Mouse (Mus musculus) embryonic facial prominence, embryonic 15.5 days (tissue): ENCODE results near the gene Ubl4b. TPM values are rescaled to one million over a fixed set of nuclear protein-coding genes. Genes with fewer than 3 reads are reported as not detected.

Experiments
- ATAC-seq: fragments of 200-750 bp; cut with Nextera tagmentation; 2 replicates; pipeline ENCODE4 v1.8.0; 2017; ENCODE audit warnings: low read depth, moderate TSS enrichment; ENCODE audit not compliant: insufficient number of reproducible peaks, low FRiP score, low TSS enrichment
- H3K27ac ChIP-seq: fragments of 300-500 bp; sonication (generic); replicated peaks from 2 replicates; pipeline ENCODE4 v1.5.1; 2015; ENCODE audit warnings: mild to moderate bottlenecking, inconsistent platforms
- H3K27me3 ChIP-seq: fragments of 300-500 bp; sonication (generic); 2 replicates; pipeline ENCODE4 v1.6.1; 2015; ENCODE audit warnings: inconsistent platforms
- H3K36me3 ChIP-seq: fragments of 300-500 bp; sonication (generic); 2 replicates; pipeline ENCODE4 v1.6.1; 2015; ENCODE audit warnings: mild to moderate bottlenecking, inconsistent platforms
- H3K4me1 ChIP-seq: fragments of 300-500 bp; sonication (generic); 2 replicates; pipeline ENCODE4 v1.6.1; 2015; ENCODE audit warnings: inconsistent platforms
- H3K4me2 ChIP-seq: fragments of 300-500 bp; sonication (generic); replicated peaks from 2 replicates; pipeline ENCODE4 v1.6.1; 2015; ENCODE audit warnings: mild to moderate bottlenecking, inconsistent platforms
- H3K4me3 ChIP-seq: fragments of 300-500 bp; sonication (generic); replicated peaks from 2 replicates; pipeline ENCODE4 v1.5.1; 2015; ENCODE audit warnings: mild to moderate bottlenecking, inconsistent platforms
- H3K9ac ChIP-seq: fragments of 300-500 bp; sonication (generic); 2 replicates; pipeline ENCODE4 v1.6.1; 2015; ENCODE audit warnings: inconsistent platforms
- H3K9me3 ChIP-seq: fragments of 300-500 bp; sonication (generic); replicated peaks from 2 replicates; pipeline ENCODE4 v1.6.1; 2016; ENCODE audit warnings: inconsistent platforms
- WGBS: fragments of 180-500 bp; shearing (Covaris S2); methylation state at CpG from one replicate; pipeline ENCODE4 v1.1.7; 2015; 5-methylcytosine and 5-hydroxymethylcytosine counted together
- polyA plus RNA-seq: library from polyadenylated mRNA; unstranded; fragments of >200 nt; fragmentation: Nextera tagmentation; extraction: Ambion mirVana; gene quantifications from 2 replicates; pipeline ENCODE4 v1.2.1, GENCODE M21; 2015

The Ubl4b gene
- polyA plus RNA-seq, 1 experiment from 2014 or later = not detected

DNA sequence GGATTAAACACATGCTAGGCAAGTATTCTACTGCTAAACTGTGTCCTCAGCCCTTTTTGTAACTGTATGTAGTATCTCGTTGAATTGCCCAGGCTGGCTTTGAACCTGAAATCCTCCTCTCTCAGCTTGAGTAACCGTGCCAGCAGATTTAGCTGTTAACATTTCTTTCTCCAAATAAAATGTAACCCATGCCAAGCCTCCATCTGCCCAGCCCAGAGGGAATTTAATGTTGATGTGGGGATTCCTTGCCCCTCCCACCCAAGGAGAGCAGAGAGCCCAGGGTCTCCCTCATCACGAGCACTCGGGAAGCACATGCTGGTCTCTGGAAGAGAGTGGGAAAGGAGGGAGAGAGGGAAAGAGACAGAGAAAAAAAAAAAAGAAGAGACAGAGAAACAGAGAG lies 12.3 kb downstream of the Ubl4b start:
- no peaks in the 10 kb centered on the region for H3K27me3 ChIP-seq
- peaks cover 4% of the 10 kb centered on the region; the same call in 1 of the 2 replicates for H3K4me1 ChIP-seq
- no peak for ATAC-seq
- WGBS = 50% methylated on average over 4 of the region's 4 CpGs
- H3K36me3 ChIP-seq = no peaks in the 10 kb centered on the region
- no peak overlapping the region for H3K27ac ChIP-seq
- no peaks in the 10 kb centered on the region for H3K9me3 ChIP-seq
- H3K4me2 ChIP-seq = no peak overlapping the region
- H3K9ac ChIP-seq = no peak overlapping the region
- no peak overlapping the region for H3K4me3 ChIP-seq

DNA sequence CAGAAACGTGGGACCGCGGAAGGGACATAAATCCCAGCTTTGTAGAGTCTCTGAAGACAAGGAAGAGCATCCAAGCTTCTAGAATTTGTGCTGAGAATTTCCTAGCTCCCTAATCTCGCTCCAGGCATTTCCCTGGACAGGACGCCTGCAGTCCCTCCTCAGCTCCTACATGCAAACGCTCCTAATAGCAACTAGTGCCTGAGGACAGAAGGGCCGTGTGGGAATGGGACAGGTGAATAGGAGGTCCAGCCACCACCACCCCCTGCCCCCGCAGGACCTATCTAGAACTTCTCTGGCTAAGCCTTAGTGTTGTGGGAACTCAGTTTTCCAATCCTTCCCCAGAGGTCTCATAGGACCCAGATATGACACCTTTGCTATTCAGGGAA lies 17.4 kb downstream of the Ubl4b start:
- Histone ChIP-seq H3K27ac (no peak overlapping the region), H3K4me2 (peak overlapping the region; percentile 57)
- WGBS = 12% methylated on average over 8 of the region's 8 CpGs

DNA sequence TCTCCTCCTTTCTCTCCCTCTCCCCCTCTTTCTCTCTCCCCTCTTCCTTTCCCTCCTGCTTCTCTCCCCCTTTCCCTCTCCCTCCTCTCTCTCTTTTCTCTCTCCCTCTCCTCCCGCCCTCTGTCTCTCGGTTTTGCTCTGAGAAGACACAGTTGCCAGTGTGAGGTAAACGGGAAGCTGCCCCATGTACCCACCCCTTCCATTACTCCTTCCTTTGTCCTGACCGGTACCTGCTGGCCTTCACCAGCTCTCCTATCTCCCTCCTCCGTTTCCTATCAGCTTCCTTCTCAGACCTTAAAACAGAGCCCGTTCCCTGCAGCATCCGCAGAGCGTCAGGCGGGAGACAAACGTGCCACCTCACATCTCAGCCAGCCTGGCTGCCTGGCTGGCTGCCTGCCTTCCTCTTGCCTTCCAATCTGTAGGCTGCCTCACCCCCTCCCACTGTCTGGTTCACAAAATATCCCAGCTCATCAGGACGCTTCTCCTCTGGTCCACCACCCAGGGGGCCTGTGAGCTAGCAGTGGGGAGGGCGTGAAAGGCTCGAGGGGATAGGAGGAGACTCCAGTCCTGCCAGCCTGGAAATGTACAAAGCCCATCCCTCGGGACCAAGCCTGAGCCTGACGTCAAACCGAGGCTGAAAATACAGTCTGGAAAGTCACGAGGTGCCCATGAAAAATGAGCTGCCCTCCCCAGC lies 17.9 kb downstream of the Ubl4b start:
- H3K27ac ChIP-seq = no peak overlapping the region
- H3K4me3 ChIP-seq = peak overlapping the region; percentile 29
- no peaks in the 10 kb centered on the region for H3K9me3 ChIP-seq
- 4% methylated on average over 17 of the region's 17 CpGs for WGBS
- H3K4me1 ChIP-seq = peaks cover 9% of the 10 kb centered on the region
- H3K27me3 ChIP-seq = no peaks in the 10 kb centered on the region
- no peak overlapping the region for H3K9ac ChIP-seq
- H3K4me2 ChIP-seq = peak overlapping the region; percentile 57
- ATAC-seq = peak; percentile 76
- H3K36me3 ChIP-seq = no peaks in the 10 kb centered on the region

More for the DNA sequence above, 17.4 kb downstream of the Ubl4b start:
- H3K36me3 ChIP-seq = no peaks in the 10 kb centered on the region
- H3K9ac ChIP-seq = no peak overlapping the region
- peak overlapping the region; percentile 29; the same call in 1 of the 2 replicates for H3K4me3 ChIP-seq
- H3K27me3 ChIP-seq = no peaks in the 10 kb centered on the region
- H3K4me1 ChIP-seq = peaks cover 9% of the 10 kb centered on the region
- H3K9me3 ChIP-seq = no peaks in the 10 kb centered on the region
- ATAC-seq = no peak

DNA sequence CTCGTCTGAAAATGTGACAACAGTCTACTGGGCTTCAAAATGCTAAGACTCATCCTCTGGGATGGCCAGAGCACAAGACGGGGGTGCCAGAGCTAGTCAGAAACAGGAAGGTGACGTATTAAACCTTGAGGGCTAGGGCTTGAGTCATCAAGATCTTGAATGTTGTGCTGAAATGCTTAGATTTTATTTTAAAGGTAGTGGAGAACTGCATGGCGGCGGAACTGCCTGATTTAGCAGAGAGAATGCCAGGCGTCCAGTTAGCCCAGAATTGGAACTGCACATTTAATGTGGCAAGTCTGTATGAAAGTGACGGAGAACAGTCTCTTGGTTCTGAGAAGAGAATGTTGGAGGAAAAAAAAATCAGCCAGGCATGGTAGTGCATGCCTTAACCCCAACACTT lies 19.9 kb downstream of the Ubl4b start:
- H3K4me3 ChIP-seq = no peak overlapping the region
- no peak overlapping the region for H3K9ac ChIP-seq
- H3K27me3 ChIP-seq = no peaks in the 10 kb centered on the region
- 85% methylated on average over 7 of the region's 7 CpGs for WGBS
- no peak overlapping the region for H3K4me2 ChIP-seq
- H3K4me1 ChIP-seq = peaks cover 9% of the 10 kb centered on the region
- H3K27ac ChIP-seq = no peak overlapping the region
- H3K9me3 ChIP-seq = no peaks in the 10 kb centered on the region
- no peak for ATAC-seq
- no peaks in the 10 kb centered on the region for H3K36me3 ChIP-seq

DNA sequence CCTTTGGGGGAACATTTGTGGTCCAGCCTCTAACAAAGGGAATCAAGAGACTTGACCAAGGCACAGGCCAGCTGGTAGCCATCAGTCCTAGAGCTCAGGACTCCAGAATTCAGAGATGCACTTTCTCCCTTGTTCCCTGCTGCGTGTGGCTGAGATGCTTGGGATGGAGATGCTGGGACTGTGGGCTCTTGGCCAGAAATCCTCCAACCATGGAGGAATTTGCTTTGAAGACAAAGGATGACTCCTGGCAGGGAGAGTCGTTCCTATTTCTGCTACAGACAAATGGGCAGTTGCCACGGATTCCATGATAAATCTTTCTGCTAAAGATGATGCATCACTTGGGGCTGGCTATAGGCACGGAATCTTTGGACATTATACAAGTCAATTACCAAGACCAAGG lies 21.3 kb downstream of the Ubl4b start:
- no peak for ATAC-seq
- Histone ChIP-seq H3K4me2 (no peak overlapping the region), H3K36me3 (no peaks in the 10 kb centered on the region), H3K9ac (no peak overlapping the region), H3K4me1 (peaks cover 12% of the 10 kb centered on the region), H3K4me3 (no peak overlapping the region), H3K9me3 (no peaks in the 10 kb centered on the region), H3K27ac (no peak overlapping the region), H3K27me3 (no peaks in the 10 kb centered on the region)
- 68% methylated on average over 4 of the region's 4 CpGs for WGBS

DNA sequence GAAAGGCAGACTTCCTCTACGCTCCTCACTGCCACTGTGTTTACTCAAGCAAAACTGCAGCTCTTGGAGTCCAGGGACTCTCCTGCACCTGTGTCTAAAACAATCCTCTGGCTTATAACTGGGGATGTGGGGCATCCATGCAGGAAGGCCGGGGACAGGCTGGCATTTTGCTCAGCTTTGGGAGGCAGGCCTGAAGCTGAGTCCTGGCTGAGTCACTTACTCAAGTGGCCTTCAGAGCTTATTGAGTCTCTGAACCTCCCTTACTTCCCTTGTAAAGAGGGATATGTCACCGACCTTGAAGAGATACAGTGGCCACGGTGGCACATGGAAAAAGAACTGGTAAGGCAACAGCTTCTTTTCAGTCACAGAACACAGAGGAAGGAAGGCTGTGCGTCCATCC lies 24.3 kb downstream of the Ubl4b start:
- Histone ChIP-seq H3K27me3 (no peaks in the 10 kb centered on the region), H3K9me3 (no peaks in the 10 kb centered on the region), H3K4me1 (peaks cover 10% of the 10 kb centered on the region), H3K9ac (no peak overlapping the region), H3K4me2 (no peak overlapping the region), H3K4me3 (no peak overlapping the region), H3K27ac (no peak overlapping the region), H3K36me3 (no peaks in the 10 kb centered on the region)
- 81% methylated on average over 5 of the region's 5 CpGs for WGBS
- no peak for ATAC-seq

DNA sequence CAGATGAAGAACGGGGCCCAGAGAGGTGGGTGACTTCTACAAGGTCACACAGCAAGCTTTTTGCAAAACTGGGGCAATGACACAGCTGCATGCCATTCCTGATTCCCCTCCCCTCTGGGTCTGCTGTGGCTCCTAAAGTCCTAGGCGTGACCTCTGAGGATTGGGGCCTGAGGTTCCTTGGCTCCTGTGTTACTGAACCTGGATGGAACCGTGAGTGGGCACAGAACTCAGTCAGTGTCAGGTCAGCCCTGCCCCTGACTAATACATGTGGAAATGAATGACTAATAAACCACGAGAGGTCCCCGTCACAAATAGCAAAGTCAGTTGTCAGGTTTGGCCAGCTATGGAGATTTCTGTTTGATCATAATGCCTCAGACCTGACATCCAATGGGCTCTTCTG lies 25.7 kb downstream of the Ubl4b start:
- H3K27ac ChIP-seq = no peak overlapping the region
- H3K4me3 ChIP-seq = no peak overlapping the region
- H3K36me3 ChIP-seq = no peaks in the 10 kb centered on the region
- no peak overlapping the region for H3K4me2 ChIP-seq
- H3K9ac ChIP-seq = no peak overlapping the region
- WGBS = 76% methylated on average over 5 of the region's 5 CpGs
- H3K9me3 ChIP-seq = no peaks in the 10 kb centered on the region
- peaks cover 10% of the 10 kb centered on the region for H3K4me1 ChIP-seq
- no peak for ATAC-seq
- no peaks in the 10 kb centered on the region for H3K27me3 ChIP-seq

DNA sequence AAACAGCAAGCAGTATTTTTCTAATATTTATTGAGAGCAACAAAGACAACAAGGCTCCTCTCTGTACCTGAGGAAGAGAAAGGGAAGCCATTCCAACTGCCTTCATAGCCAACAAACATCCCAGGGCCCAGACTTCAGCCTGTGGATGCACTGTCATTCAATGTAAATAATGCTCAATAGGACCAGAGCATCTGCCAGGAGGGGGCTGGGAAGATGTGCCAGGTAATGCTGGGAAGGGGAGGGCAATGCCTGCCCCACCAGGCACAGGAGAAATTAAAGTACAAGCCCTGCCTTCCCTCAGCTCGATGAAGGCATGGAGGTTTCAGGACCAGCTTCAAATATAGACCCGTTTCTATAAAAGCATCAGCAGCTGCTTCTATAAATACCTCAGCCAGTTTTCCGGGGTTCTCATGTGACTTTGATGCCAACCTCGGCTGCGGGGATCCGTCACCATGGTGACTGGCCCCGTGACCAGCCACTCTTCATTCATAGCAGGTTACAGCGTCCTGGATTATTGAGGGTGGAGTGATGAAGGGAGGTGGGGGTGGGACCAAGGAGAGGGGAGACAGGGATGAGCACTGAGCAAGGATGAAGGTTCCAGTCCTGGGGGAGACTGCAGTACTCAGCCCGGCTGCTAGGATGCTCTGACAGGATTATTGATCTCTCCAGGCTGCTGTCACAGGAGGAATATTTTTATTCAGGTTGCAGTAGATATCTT lies 26.3 kb downstream of the Ubl4b start:
- no peaks in the 10 kb centered on the region for H3K27me3 ChIP-seq
- 0 out of 2 replicates have a peak overlapping the region, but pooled peaks have one; percentile 2 for H3K27ac ChIP-seq
- no peaks in the 10 kb centered on the region for H3K36me3 ChIP-seq
- H3K9me3 ChIP-seq = no peaks in the 10 kb centered on the region
- H3K4me2 ChIP-seq = no peak overlapping the region
- no peak overlapping the region for H3K9ac ChIP-seq
- H3K4me3 ChIP-seq = no peak overlapping the region
- 20% methylated on average over 9 of the region's 9 CpGs for WGBS
- ATAC-seq = no peak
- H3K4me1 ChIP-seq = peaks cover 10% of the 10 kb centered on the region

DNA sequence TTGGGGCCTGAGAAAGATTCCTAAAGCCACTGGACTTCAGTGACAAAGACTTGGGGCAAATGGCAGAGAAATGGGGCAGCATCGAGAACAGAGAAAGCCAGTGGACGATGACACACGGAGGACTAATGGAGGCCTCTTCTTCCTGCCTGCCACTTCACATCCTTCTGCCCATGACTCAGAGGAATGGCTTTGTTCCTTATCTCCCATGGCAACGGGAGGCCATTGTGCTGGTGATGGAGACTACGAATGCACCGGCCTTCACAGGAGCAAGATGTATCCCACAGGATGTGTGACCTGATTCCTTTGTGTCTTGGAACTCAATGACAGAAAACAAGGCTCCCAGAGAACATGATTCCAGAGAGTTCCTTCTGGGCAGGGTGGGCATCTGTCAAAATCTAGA lies 30.3 kb downstream of the Ubl4b start:
- Histone ChIP-seq H3K9me3 (no peaks in the 10 kb centered on the region), H3K27me3 (no peaks in the 10 kb centered on the region; the same call in 1 of the 2 replicates), H3K36me3 (no peaks in the 10 kb centered on the region), H3K9ac (no peak overlapping the region), H3K4me1 (peaks cover 10% of the 10 kb centered on the region), H3K27ac (no peak overlapping the region), H3K4me2 (no peak overlapping the region), H3K4me3 (no peak overlapping the region)
- no peak for ATAC-seq
- 72% methylated on average over 6 of the region's 6 CpGs for WGBS

DNA sequence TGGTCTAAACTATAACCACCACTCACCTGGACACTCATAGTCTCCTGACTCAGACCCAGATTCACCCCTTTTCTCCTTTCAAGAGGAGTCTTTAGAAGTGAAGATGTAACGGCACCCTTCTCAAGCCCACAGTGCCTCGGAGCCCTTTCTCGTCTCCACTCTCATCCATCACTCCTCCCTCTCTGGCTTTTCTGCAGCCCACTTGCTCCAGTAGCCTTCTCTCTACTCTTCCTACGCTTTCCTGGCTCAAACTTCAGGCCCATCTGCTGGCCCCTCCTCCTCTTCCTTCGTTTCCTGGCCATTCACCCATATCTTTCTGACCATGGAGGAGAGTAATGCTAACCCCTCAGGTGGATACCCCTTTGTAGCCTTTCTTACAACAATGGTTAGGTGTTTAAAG lies 33.9 kb downstream of the Ubl4b start:
- WGBS = 81% methylated on average over 5 of the region's 5 CpGs
- ATAC-seq = no peak

DNA sequence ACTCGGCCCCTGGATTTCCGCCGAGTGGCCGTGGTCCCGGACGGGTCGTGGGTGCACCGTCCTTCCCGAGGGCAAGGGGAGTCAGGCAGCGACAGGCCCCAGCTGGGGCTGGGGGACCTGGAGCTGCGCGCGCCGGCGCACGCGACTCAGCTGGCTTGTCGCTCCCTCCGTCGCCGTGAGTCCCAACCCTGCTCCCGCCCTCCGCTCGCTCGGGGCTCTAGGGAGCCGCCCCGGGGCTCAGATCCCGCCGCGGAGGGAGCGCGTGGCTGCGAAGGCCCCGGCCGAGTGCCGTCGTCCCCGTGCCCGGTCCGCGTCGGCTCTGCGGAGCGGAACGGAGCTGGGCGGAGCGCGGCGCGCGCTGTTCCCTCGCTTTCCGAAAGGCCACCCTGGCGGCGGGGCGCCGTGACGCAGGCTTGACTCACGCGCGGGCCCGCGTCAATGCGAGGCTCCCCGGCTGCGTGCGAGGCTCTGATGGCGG lies 37.2 kb downstream of the Ubl4b start, which contains the start of gene Slc6a17:
Gene Slc6a17 (minus strand): TSS at position 388 of the 478 bp plus-strand sequence.
- Histone ChIP-seq H3K9me3 (no peaks in the 10 kb centered on the region), H3K27ac (no peak within 1 kb of the TSS; the same call in 1 of the 2 replicates)

More for the DNA sequence above, 33.9 kb downstream of the Ubl4b start:
- H3K4me1 ChIP-seq = peaks cover 20% of the 10 kb centered on the region
- H3K27ac ChIP-seq = no peak overlapping the region
- no peak overlapping the region for H3K4me2 ChIP-seq
- H3K9me3 ChIP-seq = no peaks in the 10 kb centered on the region
- H3K9ac ChIP-seq = no peak overlapping the region
- H3K4me3 ChIP-seq = no peak overlapping the region
- no peaks in the 10 kb centered on the region for H3K36me3 ChIP-seq
- peaks cover 17% of the 10 kb centered on the region for H3K27me3 ChIP-seq

More for the DNA sequence above, 37.2 kb downstream of the Ubl4b start, which contains the start of gene Slc6a17:
- H3K4me1 ChIP-seq = peaks cover 20% of the 10 kb centered on the region
- H3K4me2 ChIP-seq = peak within 1 kb of the TSS; percentile 86
- ATAC-seq = peak; percentile 82
- H3K9ac ChIP-seq = peak within 1 kb of the TSS; percentile 49
- WGBS = under 1% methylated on average over 68 of the region's 68 CpGs
- peaks cover 17% of the 10 kb centered on the region for H3K27me3 ChIP-seq
- H3K4me3 ChIP-seq = peak within 1 kb of the TSS; percentile 52
- H3K36me3 ChIP-seq = no peaks in the 10 kb centered on the region
